In the genomic region with DNA sequence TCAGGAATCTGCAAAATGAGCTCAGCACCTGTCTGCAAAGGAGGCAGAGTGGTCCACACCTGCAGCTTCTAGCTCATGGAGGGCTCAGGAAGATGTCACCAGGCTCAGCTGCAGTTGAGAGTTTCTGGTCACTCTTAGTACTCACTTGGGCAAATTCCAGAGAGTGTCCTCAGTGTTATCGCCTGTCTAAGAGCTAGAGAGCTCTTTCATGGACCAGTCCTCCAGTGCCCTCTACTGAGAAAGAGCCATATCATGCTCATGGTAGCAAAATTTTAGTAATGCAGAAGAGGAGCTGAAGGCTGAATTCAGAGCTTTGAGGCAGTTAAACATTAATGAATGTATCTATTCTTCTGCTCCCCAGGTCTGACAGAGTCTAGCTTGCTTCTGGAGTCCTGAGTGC, we compare ENCODE assay signal across 9 mouse cellular contexts. TPM values are rescaled to one million over a fixed set of nuclear protein-coding genes. Genes with fewer than 3 reads are reported as not detected.
DNase-seq lines count a peak whose midpoint lies in the region; ATAC-seq and TF ChIP-seq lines count a peak whose summit lies in the region.
"Had no signal": no experiment of that assay in that cellular context is flagged by ENCODE, and none has a peak within 500 bp of the region (broad histone marks: within the 10 kb centered on the region; RNA-seq: fewer than 3 reads in every experiment).

No protein-coding gene starts in this region.

- peak; percentile 56 for DNase-seq in heart, adult 8-10 months (ENCODE audit: low spot score)
- peak; percentile 56 for DNase-seq in midbrain, embryonic 14.5 days
- no peak for DNase-seq in midbrain, embryonic 11.5 days (ENCODE audit: low spot score, missing footprints)
- peak; percentile 17 to 28 for DNase-seq in heart, postnatal 36 days
- DNase-seq in stomach, postnatal 0 days (ENCODE audit: low spot score): no peak
- no peak for DNase-seq in natural killer cell, adult 2 months (ENCODE audit: low spot score in 2 of 2)

- no peaks in the 10 kb centered on the region for H3K27me3 ChIP-seq in heart, embryonic 12.5 days (replicated peaks)
- H3K27me3 ChIP-seq in midbrain, embryonic 14.5 days (ENCODE audit: control insufficient read depth, insufficient read depth, low read length): no peaks in the 10 kb centered on the region
- no peaks in the 10 kb centered on the region for H3K27me3 ChIP-seq in midbrain, embryonic 11.5 days (ENCODE audit: control insufficient read depth, insufficient read depth, low read length)
- H3K27me3 ChIP-seq in stomach, postnatal 0 days (ENCODE audit: control insufficient read depth, insufficient read depth, low read length): no peaks in the 10 kb centered on the region

- H3K9ac ChIP-seq in heart, embryonic 12.5 days: no peak overlapping the region
- H3K9ac ChIP-seq in midbrain, embryonic 14.5 days (replicated peaks; ENCODE audit: low read length): no peak overlapping the region
- no peak overlapping the region for H3K9ac ChIP-seq in midbrain, embryonic 11.5 days (ENCODE audit: low read length)
- no peak overlapping the region for H3K9ac ChIP-seq in stomach, postnatal 0 days (ENCODE audit: low read length)

- intact Hi-C loops in heart, postnatal 36 days (cut with DNase I): loop anchor here (1.0 to 5.0 kb wide), 3 partner anchors 87 to 334 kb away; no protein-coding TSS in a partner anchor

- no peak overlapping the region for H3K27ac ChIP-seq in heart, embryonic 12.5 days (ENCODE audit: poor library complexity, severe bottlenecking)
- H3K27ac ChIP-seq in midbrain, embryonic 14.5 days (replicated peaks; ENCODE audit: low read depth, low read length): no peak overlapping the region
- no peak overlapping the region for H3K27ac ChIP-seq in midbrain, embryonic 11.5 days (ENCODE audit: low read depth, low read length)
- no peak overlapping the region for H3K27ac ChIP-seq in stomach, postnatal 0 days (replicated peaks)

- ATAC-seq in heart, embryonic 12.5 days (ENCODE audit: insufficient number of reproducible peaks, low FRiP score): no peak
- no peak for ATAC-seq in midbrain, embryonic 14.5 days (ENCODE audit: low FRiP score, low TSS enrichment)
- no peak for ATAC-seq in midbrain, embryonic 11.5 days (ENCODE audit: low FRiP score)
- no peak for ATAC-seq in stomach, postnatal 0 days (ENCODE audit: low FRiP score, low TSS enrichment)
- ATAC-seq: activated CD4-positive, CD25-positive, alpha-beta regulatory T cell, adult 4 months had no signal

- H3K4me1 ChIP-seq in heart, embryonic 12.5 days (replicated peaks): 0 out of 2 replicates have a peak, but pooled peaks cover 4% of the 10 kb centered on the region
- no peaks in the 10 kb centered on the region for H3K4me1 ChIP-seq in midbrain, embryonic 14.5 days (ENCODE audit: control insufficient read depth, insufficient read depth, low read length)
- no peaks in the 10 kb centered on the region for H3K4me1 ChIP-seq in midbrain, embryonic 11.5 days (ENCODE audit: control insufficient read depth, insufficient read depth, low read length)
- H3K4me1 ChIP-seq in stomach, postnatal 0 days (replicated peaks; ENCODE audit: control insufficient read depth, insufficient read depth): no peaks in the 10 kb centered on the region

- H3K4me3 ChIP-seq in heart, embryonic 12.5 days: no peak overlapping the region
- no peak overlapping the region for H3K4me3 ChIP-seq in midbrain, embryonic 14.5 days (replicated peaks; ENCODE audit: low read depth, low read length)
- H3K4me3 ChIP-seq in midbrain, embryonic 11.5 days (ENCODE audit: low read depth, low read length): no peak overlapping the region
- H3K4me3 ChIP-seq in stomach, postnatal 0 days (ENCODE audit: low read depth, low read length): no peak overlapping the region
- H3K4me3 ChIP-seq: myocyte had no signal

- no peaks in the 10 kb centered on the region for H3K9me3 ChIP-seq in heart, embryonic 12.5 days (replicated peaks)
- no peaks in the 10 kb centered on the region for H3K9me3 ChIP-seq in midbrain, embryonic 14.5 days (ENCODE audit: control insufficient read depth, low read length)
- H3K9me3 ChIP-seq in midbrain, embryonic 11.5 days (ENCODE audit: control insufficient read depth, low read length): no peaks in the 10 kb centered on the region
- H3K9me3 ChIP-seq in stomach, postnatal 0 days (ENCODE audit: control insufficient read depth, low read length): no peaks in the 10 kb centered on the region

- peak; percentile 70 for TF ChIP-seq CTCF in stomach, postnatal 0 days (IDR thresholded peaks at IDR 0.05; ENCODE audit: low read depth)

- H3K36me3 ChIP-seq in heart, embryonic 12.5 days: no peaks in the 10 kb centered on the region
- H3K36me3 ChIP-seq in midbrain, embryonic 14.5 days (ENCODE audit: control insufficient read depth, insufficient read depth, low read length): no peaks in the 10 kb centered on the region
- no peaks in the 10 kb centered on the region for H3K36me3 ChIP-seq in midbrain, embryonic 11.5 days (ENCODE audit: control insufficient read depth, insufficient read depth, low read length)
- H3K36me3 ChIP-seq in stomach, postnatal 0 days (ENCODE audit: control insufficient read depth, insufficient read depth, low read length): no peaks in the 10 kb centered on the region

- no peak overlapping the region for H3K4me2 ChIP-seq in heart, embryonic 12.5 days
- H3K4me2 ChIP-seq in midbrain, embryonic 14.5 days (ENCODE audit: low read length): no peak overlapping the region
- H3K4me2 ChIP-seq in midbrain, embryonic 11.5 days: no peak overlapping the region
- no peak overlapping the region for H3K4me2 ChIP-seq in stomach, postnatal 0 days (replicated peaks; ENCODE audit: low read depth)

- WGBS in heart, embryonic 12.5 days: 13% methylated on average over 1 of the region's 1 CpGs
- 25% methylated on average over 1 of the region's 1 CpGs for WGBS in midbrain, embryonic 14.5 days
- WGBS in midbrain, embryonic 11.5 days: 38% methylated on average over 1 of the region's 1 CpGs
- WGBS in stomach, postnatal 0 days: 14% methylated on average over 1 of the region's 1 CpGs

- no peak for TF ChIP-seq EP300 in stomach, postnatal 0 days (optimal IDR thresholded peaks at IDR 0.05)

RNA-seq across cellular contexts. Expression of gene Ttc28, which starts 43.7 kb away (rescaled TPM):
- 10 to 100 TPM; 11.0 to 17.2 (median 12.3) TPM for total RNA-seq in heart, adult 8-10 months (2022)
- polyA plus RNA-seq in heart, embryonic 12.5 days (2016; fragmentation: Nextera tagmentation; extraction: Ambion mirVana): 10.3 and 12.1 TPM in 2 replicates
- polyA plus RNA-seq in midbrain, embryonic 14.5 days (2014; fragmentation: Nextera tagmentation; extraction: Ambion mirVana): 29.9 and 30.9 TPM in 2 replicates
- 12.7 and 13.5 TPM in 2 replicates for polyA plus RNA-seq in midbrain, embryonic 11.5 days (2014; fragmentation: Nextera tagmentation; extraction: Ambion mirVana)
- 10 to 100 TPM; 13.5 to 15.3 TPM for total RNA-seq in heart, postnatal 36 days (2021)
- polyA plus RNA-seq in stomach, postnatal 0 days (2015; fragmentation: Nextera tagmentation; extraction: Ambion mirVana): 3.5 and 3.6 TPM in 2 replicates

Comparison
In these comparisons a context has a peak if more than half of its experiments do, and no peak if none do; other contexts are left out.
1. DNase-seq: peak in heart, adult 8-10 months (single experiment), midbrain, embryonic 14.5 days (single experiment) and heart, postnatal 36 days (2 of 2); none in midbrain, embryonic 11.5 days (single experiment), stomach, postnatal 0 days (single experiment) and natural killer cell, adult 2 months (0 of 2).